Mouse (Mus musculus) CH12.LX (cell line): Measurements from ENCODE around the gene Cabp2. TPM values are rescaled to one million over a fixed set of nuclear protein-coding genes. Genes with fewer than 3 reads are reported as not detected.

Experiments
- DNase-seq: peaks from one replicate; pipeline ENCODE4 v3.0.0-alpha.2; 2013; ENCODE audit errors: extremely low read depth
- H3K27ac ChIP-seq: 2 replicates; pipeline ENCODE4 v1.5.1; 2012; ENCODE audit warnings: low read depth, mild to moderate bottlenecking, control low read depth, moderate library complexity; ENCODE audit not compliant: insufficient read depth
- H3K27me3 ChIP-seq: replicated peaks from 2 replicates; pipeline ENCODE3; 2012; ENCODE audit warnings: inconsistent platforms
- H3K36me3 ChIP-seq, 2 experiments: replicated peaks in 1 of 2; 2 replicates each; pipeline versions ENCODE3 to v1.6.1; 2012; ENCODE audit warnings: inconsistent platforms in 1 of 2, low read length in 1 of 2, mild to moderate bottlenecking in 1 of 2, mixed read lengths in 1 of 2, moderate library complexity in 1 of 2; ENCODE audit not compliant: control insufficient read depth in 1 of 2, insufficient read depth in 1 of 2
- H3K4me1 ChIP-seq, 2 experiments: 2 replicates each; pipeline ENCODE4 v1.6.1; 2012; ENCODE audit warnings: inconsistent platforms in 1 of 2, moderate library complexity in 1 of 2; ENCODE audit not compliant: insufficient read depth in 2 of 2, control insufficient read depth in 1 of 2
- H3K4me2 ChIP-seq: 2 replicates; pipeline ENCODE4 v1.6.1; 2012; ENCODE audit warnings: low read depth, mild to moderate bottlenecking, control low read depth; ENCODE audit not compliant: poor library complexity, insufficient read depth, severe bottlenecking
- H3K4me3 ChIP-seq, 3 experiments: fragments of 150-350 bp in 1 of 3; sonication (generic) in 1 of 3; replicated peaks in 1 of 3; 2 replicates each; pipeline versions ENCODE3 to v1.5.1; 2011 to 2012; ENCODE audit warnings: low read depth in 2 of 3, low read length in 2 of 3, mild to moderate bottlenecking in 2 of 3, moderate library complexity in 2 of 3, control low read depth in 1 of 3, improper control_type of control experiment in 1 of 3, inconsistent platforms in 1 of 3, mixed read lengths in 1 of 3; ENCODE audit not compliant: poor library complexity in 1 of 3
- H3K79me2 ChIP-seq: replicated peaks from 2 replicates; pipeline ENCODE4 v1.6.1; 2012; ENCODE audit warnings: mild to moderate bottlenecking, moderate library complexity; ENCODE audit not compliant: control insufficient read depth, poor library complexity, insufficient read depth, severe bottlenecking; ENCODE audit errors: extremely low read depth
- H3K9ac ChIP-seq: 2 replicates; pipeline ENCODE4 v1.6.1; 2012; ENCODE audit warnings: low read depth, mild to moderate bottlenecking, control low read depth, moderate library complexity; ENCODE audit not compliant: insufficient read depth
- H3K9me3 ChIP-seq: replicated peaks from 2 replicates; pipeline ENCODE3; 2012; ENCODE audit warnings: low read length, inconsistent platforms, mixed read lengths
- BHLHE40 ChIP-seq: IDR thresholded peaks from 2 replicates; pipeline ENCODE4 v1.6.1; 2011; ENCODE audit warnings: mild to moderate bottlenecking, low read depth, low read length, improper control_type of control experiment
- CHD1 ChIP-seq: IDR thresholded peaks from 2 replicates; pipeline ENCODE4 v1.6.1; 2012; ENCODE audit warnings: low read depth, low read length, improper control_type of control experiment, inconsistent platforms
- CHD2 ChIP-seq: IDR thresholded peaks from 2 replicates; pipeline ENCODE4 v1.6.1; 2011; ENCODE audit warnings: low read length, improper control_type of control experiment
- CTCF ChIP-seq, 2 experiments: IDR thresholded peaks in 1 of 2; conservative IDR thresholded peaks in 1 of 2; 2 replicates each; pipeline ENCODE4 v1.5.1; 2011 to 2012; ENCODE audit warnings: low read depth in 2 of 2, low read length in 2 of 2, improper control_type of control experiment in 1 of 2, inconsistent platforms in 1 of 2, mild to moderate bottlenecking in 1 of 2, moderate library complexity in 1 of 2
- E2F4 ChIP-seq: IDR thresholded peaks from 2 replicates; pipeline ENCODE4 v1.6.1; 2011; ENCODE audit warnings: low read depth, low read length, improper control_type of control experiment; ENCODE audit not compliant: insufficient replicate concordance
- ELF1 ChIP-seq: IDR thresholded peaks from 2 replicates; pipeline ENCODE4 v1.6.1; 2014; ENCODE audit warnings: low read depth, mild to moderate bottlenecking, inconsistent platforms, low read length, improper control_type of control experiment
- EP300 ChIP-seq: IDR thresholded peaks from 2 replicates; pipeline ENCODE4 v1.6.1; 2011; ENCODE audit warnings: low read length, improper control_type of control experiment
- ETS1 ChIP-seq: conservative IDR thresholded peaks from 2 replicates; pipeline ENCODE4 v1.6.1; 2012; ENCODE audit warnings: low read depth, mild to moderate bottlenecking, inconsistent platforms, low read length, improper control_type of control experiment, moderate library complexity
- GABPA ChIP-seq: IDR thresholded peaks from 2 replicates; pipeline ENCODE4 v1.6.1; 2012; ENCODE audit warnings: low read depth, low read length, improper control_type of control experiment, inconsistent platforms; ENCODE audit not compliant: insufficient replicate concordance
- HCFC1 ChIP-seq: IDR thresholded peaks from 2 replicates; pipeline ENCODE4 v1.6.1; 2012; ENCODE audit warnings: low read depth, mild to moderate bottlenecking, inconsistent platforms, low read length, improper control_type of control experiment
- IRF4 ChIP-seq: IDR thresholded peaks from 2 replicates; pipeline ENCODE4 v1.6.1; 2014; ENCODE audit warnings: low read depth, mild to moderate bottlenecking, inconsistent platforms, low read length, improper control_type of control experiment
- JUN ChIP-seq: IDR thresholded peaks from 2 replicates; pipeline ENCODE4 v1.6.1; 2011; ENCODE audit warnings: low read depth, mild to moderate bottlenecking, low read length, improper control_type of control experiment, moderate library complexity; ENCODE audit not compliant: insufficient read depth
- JUND ChIP-seq: conservative IDR thresholded peaks from 2 replicates; pipeline ENCODE4 v1.6.1; 2011; ENCODE audit warnings: low read depth, low read length, improper control_type of control experiment
- KAT2A ChIP-seq: IDR thresholded peaks from 2 replicates; pipeline ENCODE4 v1.6.1; 2012; ENCODE audit warnings: low read length, improper control_type of control experiment, inconsistent platforms; ENCODE audit not compliant: insufficient replicate concordance
- MAFK ChIP-seq: IDR thresholded peaks from 2 replicates; pipeline ENCODE4 v1.6.1; 2011; ENCODE audit warnings: low read length, improper control_type of control experiment; ENCODE audit not compliant: insufficient replicate concordance
- MAX ChIP-seq: IDR thresholded peaks from 2 replicates; pipeline ENCODE4 v1.6.1; 2011; ENCODE audit warnings: low read length, improper control_type of control experiment
- MAZ ChIP-seq: IDR thresholded peaks from 2 replicates; pipeline ENCODE4 v1.6.1; 2012; ENCODE audit warnings: low read depth, mild to moderate bottlenecking, inconsistent platforms, low read length, improper control_type of control experiment, moderate library complexity
- MEF2A ChIP-seq: IDR thresholded peaks from 2 replicates; pipeline ENCODE4 v1.6.1; 2014; ENCODE audit warnings: low read depth, mild to moderate bottlenecking, inconsistent platforms, low read length, improper control_type of control experiment, borderline replicate concordance
- MXI1 ChIP-seq: IDR thresholded peaks from 2 replicates; pipeline ENCODE4 v1.6.1; 2011; ENCODE audit warnings: mild to moderate bottlenecking, low read depth, low read length, improper control_type of control experiment
- MYC ChIP-seq: IDR thresholded peaks from 2 replicates; pipeline ENCODE4 v1.6.1; 2011; ENCODE audit warnings: low read depth, mild to moderate bottlenecking, improper control_type of control experiment, low read length
- NELFE ChIP-seq: IDR thresholded peaks from 2 replicates; pipeline ENCODE4 v1.6.1; 2011; ENCODE audit warnings: low read depth, low read length, improper control_type of control experiment
- NRF1 ChIP-seq: IDR thresholded peaks from 2 replicates; pipeline ENCODE4 v1.6.1; 2014; ENCODE audit warnings: low read depth, mild to moderate bottlenecking, inconsistent platforms, low read length, improper control_type of control experiment, moderate library complexity
- PAX5 ChIP-seq: IDR thresholded peaks from 2 replicates; pipeline ENCODE4 v1.6.1; 2012; ENCODE audit warnings: low read length, inconsistent platforms, mixed read lengths
- POLR2A ChIP-seq: IDR thresholded peaks from 2 replicates; pipeline ENCODE4 v1.6.1; 2011; ENCODE audit warnings: low read depth, mild to moderate bottlenecking, improper control_type of control experiment, low read length
- POLR2AphosphoS2 ChIP-seq: IDR thresholded peaks from 2 replicates; pipeline ENCODE4 v1.6.1; 2011; ENCODE audit warnings: low read depth, low read length, improper control_type of control experiment
- RAD21 ChIP-seq: IDR thresholded peaks from 2 replicates; pipeline ENCODE4 v1.6.1; 2011; ENCODE audit warnings: low read depth, mild to moderate bottlenecking, low read length, improper control_type of control experiment, moderate library complexity
- RCOR1 ChIP-seq: conservative IDR thresholded peaks from 2 replicates; pipeline ENCODE4 v1.6.1; 2012; ENCODE audit warnings: low read depth, mild to moderate bottlenecking, inconsistent platforms, low read length, improper control_type of control experiment
- SIN3A ChIP-seq: IDR thresholded peaks from 2 replicates; pipeline ENCODE4 v1.6.1; 2012; ENCODE audit warnings: low read length, improper control_type of control experiment, inconsistent platforms
- SMC3 ChIP-seq: IDR thresholded peaks from 2 replicates; pipeline ENCODE4 v1.6.1; 2011; ENCODE audit warnings: low read depth, low read length, improper control_type of control experiment
- TBP ChIP-seq: conservative IDR thresholded peaks from 2 replicates; pipeline ENCODE4 v1.6.1; 2011; ENCODE audit warnings: low read depth, low read length, improper control_type of control experiment
- TCF12 ChIP-seq: IDR thresholded peaks from 2 replicates; pipeline ENCODE4 v1.6.1; 2014; ENCODE audit warnings: low read depth, mild to moderate bottlenecking, inconsistent platforms, low read length, improper control_type of control experiment
- UBTF ChIP-seq: IDR thresholded peaks from 2 replicates; pipeline ENCODE4 v1.6.1; 2012; ENCODE audit warnings: low read depth, mild to moderate bottlenecking, inconsistent platforms, low read length, improper control_type of control experiment, moderate library complexity
- USF1 ChIP-seq: IDR thresholded peaks from 2 replicates; pipeline ENCODE4 v1.6.1; 2014; ENCODE audit warnings: low read depth, mild to moderate bottlenecking, inconsistent platforms, low read length, improper control_type of control experiment
- USF2 ChIP-seq: conservative IDR thresholded peaks from 2 replicates; pipeline ENCODE4 v1.6.1; 2011; ENCODE audit warnings: low read depth, low read length, improper control_type of control experiment
- ZC3H11A ChIP-seq: IDR thresholded peaks from 2 replicates; pipeline ENCODE4 v1.6.1; 2012; ENCODE audit warnings: low read depth, mild to moderate bottlenecking, inconsistent platforms, low read length, improper control_type of control experiment
- ZKSCAN1 ChIP-seq: IDR thresholded peaks from 2 replicates; pipeline ENCODE4 v1.6.1; 2012; ENCODE audit warnings: low read depth, inconsistent platforms, low read length, improper control_type of control experiment, borderline replicate concordance
- ZMIZ1 ChIP-seq: IDR thresholded peaks from 2 replicates; pipeline ENCODE4 v1.6.1; 2012; ENCODE audit warnings: low read depth, mild to moderate bottlenecking, inconsistent platforms, low read length, improper control_type of control experiment
- ZNF384 ChIP-seq: IDR thresholded peaks from 2 replicates; pipeline ENCODE4 v1.6.1; 2012; ENCODE audit warnings: low read depth, low read length, improper control_type of control experiment, inconsistent platforms
- dilution Hi-C: fragments of 300-500 bp; cut with MboI; formaldehyde crosslinking; loops from 2 replicates; pipeline ENCODE4 v1.14.3; 2020; ENCODE audit warnings: low sequenced_read_pairs; ENCODE audit not compliant: extremely low pct_unique_long_range_greater_than_20kb, extremely low pct_ligation_motif_present
- in situ Hi-C: fragments of 300-500 bp; cut with MboI; formaldehyde crosslinking; loops from 3 replicates; pipeline ENCODE4 v1.14.3; 2019; ENCODE audit warnings: low sequenced_read_pairs, low pct_ligation_motif_present, low pct_unique_long_range_greater_than_20kb, mixed read lengths
- polyA plus RNA-seq: library from polyadenylated mRNA; unstranded; fragments of >175 nt; gene quantifications from 2 replicates; pipeline ENCODE4 v1.2.1, GENCODE M21; 2012; ENCODE audit warnings: low read depth; ENCODE audit not compliant: insufficient read length
- total RNA-seq, 2 experiments: library from RNA; depleted of rRNA; stranded (reverse); fragments of 300-350 nt in 1 of 2; fragments of >200 nt in 1 of 2; gene quantifications; 2 replicates each; pipeline ENCODE4 v1.2.3; 2012 to 2014

Cabp2 gene
- total and polyA plus RNA-seq, 3 experiments: not detected

DNA sequence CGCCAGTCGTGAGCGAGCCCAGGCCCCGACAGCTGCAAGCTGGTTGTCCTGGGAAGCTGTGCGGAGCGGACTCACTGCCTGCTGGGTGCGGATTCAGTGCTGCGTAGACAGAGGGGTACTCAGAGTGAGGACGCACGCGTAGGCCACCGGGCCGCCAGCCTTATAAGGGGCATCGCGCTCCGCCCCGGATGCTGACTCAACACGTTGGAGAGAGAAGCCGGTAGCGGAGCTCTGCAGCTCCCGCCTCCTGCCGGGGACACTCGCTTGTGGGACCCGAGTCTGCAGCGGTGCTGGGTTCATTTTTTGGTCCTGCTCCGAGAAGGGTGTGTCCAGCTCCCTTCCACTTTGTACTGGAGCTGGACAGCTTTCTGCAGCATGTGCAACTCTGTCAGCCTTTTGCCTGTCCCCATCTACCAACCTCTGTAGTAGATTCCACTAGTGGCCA, 43.6 kb upstream of the Cabp2 start, which contains the start of gene Gstp1:
Gene Gstp1 (minus strand): TSS at position 198 of the 445 bp plus-strand sequence.
- H3K4me2 ChIP-seq: peak within 1 kb of the TSS; percentile 94
- H3K4me1 ChIP-seq: peaks cover 10 to 25% of the 10 kb centered on the region in 2 experiments
- H3K27me3 ChIP-seq: no peaks in the 10 kb centered on the region
- dilution Hi-C loops (no loop called here), in situ Hi-C loops (no loop called here)
- no peaks in the 10 kb centered on the region for H3K9me3 ChIP-seq
- DNase-seq: peak; percentile 89
- TF ChIP-seq TCF12 (peak; percentile 92), ZNF384 (no peak), E2F4 (no peak), NELFE (peak; percentile 97), TBP (peak; percentile 97), EP300 (no peak), NRF1 (peak; percentile 76), MAZ (0 out of 2 replicates have a peak, but pooled peaks have one; percentile 29), MXI1 (peak; percentile 81; the same call in 1 of the 2 replicates), BHLHE40 (peak; percentile 69), CTCF (conservative IDR thresholded peaks at IDR 0.05 in 1 of 2, IDR thresholded peaks at IDR 0.05 in 1 of 2; ENCODE audit: low read depth in 2 of 2, low read length in 2 of 2) (peak in 1 of 2 experiments; percentile 3; a peak in 1 of 4 replicates), MAFK (peak; percentile 93), ELF1 (peak; percentile 76), JUND (no peak), PAX5 (no peak), GABPA (no peak), RCOR1 (no peak), MYC (peak; percentile 66; the same call in 1 of the 2 replicates), MAX (peak; percentile 83), HCFC1 (peak; percentile 67; the same call in 1 of the 2 replicates), ZMIZ1 (peak; percentile 92), USF2 (no peak), KAT2A (peak; percentile 54; the same call in 1 of the 2 replicates), UBTF (no peak), POLR2AphosphoS2 (peak; percentile 77; the same call in 1 of the 2 replicates), MEF2A (peak; percentile 60; the same call in 1 of the 2 replicates), JUN (no peak), RAD21 (no peak), IRF4 (peak; percentile 54), SMC3 (no peak), ZC3H11A (no peak), CHD2 (no peak), ZKSCAN1 (no peak), SIN3A (0 out of 2 replicates have a peak, but pooled peaks have one; percentile 37), CHD1 (no peak), ETS1 (no peak), USF1 (no peak), POLR2A (peak; percentile 98)
- peak within 1 kb of the TSS; percentile 70 to 92 (median 76) for H3K4me3 ChIP-seq
- H3K27ac ChIP-seq: 0 out of 2 replicates have a peak within 1 kb of the TSS, but pooled peaks have one; percentile 22
- peak within 1 kb of the TSS; percentile 76 for H3K9ac ChIP-seq
- H3K79me2 ChIP-seq: peaks cover 4% of the 10 kb centered on the region; the same call in 1 of the 2 replicates
- peaks cover 4 to 15% of the 10 kb centered on the region in 2 experiments for H3K36me3 ChIP-seq
